Mouse (Mus musculus) stomach, embryonic 14.5 days (tissue): ENCODE measurements around the gene Taar8c. TPM values are rescaled to one million over a fixed set of nuclear protein-coding genes. Genes with fewer than 3 reads are reported as not detected.
"Not testable (repeated sequence)": the region's sequence is repeated elsewhere in the genome, so short reads cannot be mapped to it uniquely, and the experiment has no call there.

Experiments used
- ATAC-seq: fragments of 200-750 bp; cut with Nextera tagmentation; 2 replicates; pipeline ENCODE4 v1.8.0; 2017; ENCODE audit warnings: low read depth, moderate TSS enrichment; ENCODE audit not compliant: insufficient number of reproducible peaks, insufficient read depth, low FRiP score
- H3K27ac ChIP-seq: fragments of 300-500 bp; sonication (generic); 2 replicates; pipeline ENCODE4 v1.5.1; 2014; ENCODE audit warnings: mild to moderate bottlenecking, low read length, moderate library complexity, mixed read lengths
- H3K27me3 ChIP-seq: fragments of 300-500 bp; sonication (generic); 2 replicates; pipeline ENCODE4 v1.6.1; 2014; ENCODE audit warnings: low read length, control low read depth, mixed read lengths; ENCODE audit not compliant: control insufficient read depth, insufficient read depth
- H3K36me3 ChIP-seq: fragments of 300-500 bp; sonication (generic); 2 replicates; pipeline ENCODE4 v1.6.1; 2014; ENCODE audit warnings: mild to moderate bottlenecking, control low read depth, low read length, moderate library complexity, mixed read lengths; ENCODE audit not compliant: control insufficient read depth, insufficient read depth
- H3K4me1 ChIP-seq: fragments of 300-500 bp; sonication (generic); 2 replicates; pipeline ENCODE4 v1.6.1; 2014; ENCODE audit warnings: low read length, control low read depth, mixed read lengths; ENCODE audit not compliant: control insufficient read depth, insufficient read depth
- H3K4me2 ChIP-seq: fragments of 300-500 bp; sonication (generic); replicated peaks from 2 replicates; pipeline ENCODE4 v1.6.1; 2014; ENCODE audit warnings: low read depth, low read length, control low read depth
- H3K4me3 ChIP-seq: fragments of 300-500 bp; sonication (generic); 2 replicates; pipeline ENCODE4 v1.5.1; 2014; ENCODE audit warnings: low read depth, low read length, control low read depth
- H3K9ac ChIP-seq: fragments of 300-500 bp; sonication (generic); replicated peaks from 2 replicates; pipeline ENCODE4 v1.6.1; 2014; ENCODE audit warnings: low read depth, mild to moderate bottlenecking, control low read depth, low read length, moderate library complexity, mixed read lengths
- H3K9me3 ChIP-seq: fragments of 300-500 bp; sonication (generic); 2 replicates; pipeline ENCODE4 v1.6.1; 2016; ENCODE audit warnings: low read depth, low read length, control low read depth; ENCODE audit not compliant: control insufficient read depth
- WGBS: fragments of 180-500 bp; shearing (Covaris S2); extraction: QIAGEN DNeasy Blood & Tissue Kit; methylation state at CpG from one replicate; pipeline ENCODE4 v1.1.7; 2014; 5-methylcytosine and 5-hydroxymethylcytosine counted together
- polyA plus RNA-seq: library from polyadenylated mRNA; unstranded; fragments of >200 nt; fragmentation: Nextera tagmentation; extraction: Ambion mirVana; gene quantifications from 2 replicates; pipeline ENCODE4 v1.2.1, GENCODE M21; 2014

Taar8c gene
- polyA plus RNA-seq, 1 experiment from 2014 or later, result not detected

DNA sequence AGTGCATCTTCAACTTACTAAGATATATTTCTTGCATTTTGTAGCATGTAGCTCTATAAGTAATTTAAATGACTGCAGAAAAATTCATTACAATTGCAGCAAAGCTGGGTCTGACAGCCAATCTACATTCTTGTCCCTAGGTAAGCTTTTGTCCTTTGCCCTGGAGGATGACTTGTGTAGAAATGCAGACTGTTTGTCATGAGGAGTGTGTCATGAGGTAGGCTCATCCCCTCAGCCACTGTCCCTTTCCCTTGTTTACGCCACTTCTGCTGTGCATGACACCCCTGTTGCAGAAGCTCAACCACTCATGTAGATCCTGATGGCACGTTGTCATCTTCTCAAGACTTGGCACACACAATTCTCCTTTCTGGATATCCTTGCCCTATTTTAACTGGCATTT is 14.5 kb downstream of the Taar8c start:
- no peak for ATAC-seq
- Histone ChIP-seq H3K27me3 (no peaks in the 10 kb centered on the region), H3K4me3 (no peak overlapping the region), H3K9ac (no peak overlapping the region), H3K4me1 (no peaks in the 10 kb centered on the region), H3K9me3 (no peaks in the 10 kb centered on the region), H3K27ac (no peak overlapping the region; the same call in 1 of the 2 replicates), H3K4me2 (no peak overlapping the region), H3K36me3 (no peaks in the 10 kb centered on the region)
- 93% methylated on average over 2 of the region's 2 CpGs for WGBS

DNA sequence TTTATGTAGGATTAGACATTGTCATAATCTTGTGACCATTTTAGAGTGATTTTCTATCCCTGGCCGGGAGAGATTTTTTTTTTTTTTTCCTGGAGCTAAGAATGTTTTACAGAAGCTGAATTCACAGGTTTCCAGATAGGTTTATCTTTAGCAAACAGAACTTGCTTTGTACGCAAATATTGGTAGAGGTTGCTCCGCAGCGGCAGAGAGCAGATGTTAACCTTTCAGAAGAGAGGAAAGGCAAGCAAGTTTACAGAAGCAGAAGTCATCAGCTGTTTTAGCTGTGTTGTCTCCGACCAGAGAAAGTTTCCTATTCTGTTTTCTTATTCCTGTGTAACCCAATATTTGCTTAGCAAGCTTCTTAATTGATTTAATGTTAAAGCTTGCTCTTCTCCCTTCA is 15.2 kb downstream of the Taar8c start:
- H3K9me3 ChIP-seq, result no peaks in the 10 kb centered on the region
- no peaks in the 10 kb centered on the region for H3K27me3 ChIP-seq
- no peak overlapping the region for H3K4me3 ChIP-seq
- H3K36me3 ChIP-seq, result no peaks in the 10 kb centered on the region
- H3K9ac ChIP-seq, result no peak overlapping the region
- no peak overlapping the region for H3K27ac ChIP-seq
- 0 out of 2 replicates have a peak, but pooled peaks have one; percentile 56 for ATAC-seq
- H3K4me2 ChIP-seq, result no peak overlapping the region
- 53% methylated on average over 5 of the region's 5 CpGs for WGBS
- H3K4me1 ChIP-seq, result no peaks in the 10 kb centered on the region

DNA sequence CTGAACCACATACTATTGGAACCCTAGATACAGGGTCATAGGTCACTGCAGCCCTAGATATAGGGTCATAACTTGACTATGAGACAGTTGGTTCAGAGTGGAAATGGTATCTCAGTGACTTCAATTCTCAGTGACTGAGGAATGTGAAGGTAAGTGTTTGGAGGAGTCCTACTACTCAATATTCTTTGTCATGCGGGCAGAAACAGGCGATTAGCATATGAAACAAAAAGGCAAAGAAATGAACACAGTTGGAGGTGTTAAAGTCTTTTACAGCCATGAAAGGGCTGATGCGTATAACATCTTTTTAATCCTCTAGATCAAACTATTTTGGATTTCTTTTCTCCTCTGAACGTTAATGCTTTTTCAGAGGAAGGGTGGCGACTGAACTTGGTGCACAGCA is 15.8 kb downstream of the Taar8c start:
- Histone ChIP-seq H3K9ac (no peak overlapping the region), H3K4me1 (no peaks in the 10 kb centered on the region), H3K36me3 (no peaks in the 10 kb centered on the region), H3K27me3 (no peaks in the 10 kb centered on the region), H3K9me3 (no peaks in the 10 kb centered on the region), H3K27ac (no peak overlapping the region), H3K4me2 (no peak overlapping the region), H3K4me3 (no peak overlapping the region)
- WGBS, result 70% methylated on average over 5 of the region's 5 CpGs
- no peak for ATAC-seq

DNA sequence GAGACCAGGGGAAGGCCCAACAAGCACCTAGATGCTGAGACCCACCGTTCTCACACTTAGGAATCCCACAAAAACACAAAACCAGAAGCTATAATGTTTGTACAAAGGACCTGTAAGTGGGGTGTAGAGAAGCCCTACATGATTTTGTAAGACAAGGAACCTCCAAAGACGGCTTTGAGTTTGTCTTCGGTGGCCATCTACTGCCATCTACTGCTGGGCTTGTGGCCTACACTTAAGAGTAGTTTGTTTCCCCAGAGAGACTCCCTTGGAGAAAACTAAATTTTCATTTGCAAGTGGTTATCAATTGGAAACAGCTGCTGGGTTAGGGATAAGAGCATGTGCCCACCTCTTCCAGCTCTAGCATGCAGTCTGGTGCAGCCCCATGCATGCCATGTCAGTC is 21.5 kb downstream of the Taar8c start:
- Histone ChIP-seq H3K27ac (no peak overlapping the region), H3K36me3 (no peaks in the 10 kb centered on the region), H3K4me3 (no peak overlapping the region), H3K9me3 (no peaks in the 10 kb centered on the region), H3K27me3 (no peaks in the 10 kb centered on the region), H3K4me2 (no peak overlapping the region), H3K4me1 (no peaks in the 10 kb centered on the region), H3K9ac (no peak overlapping the region)
- WGBS, result 31% methylated on average over 3 of the region's 3 CpGs
- ATAC-seq, result no peak

DNA sequence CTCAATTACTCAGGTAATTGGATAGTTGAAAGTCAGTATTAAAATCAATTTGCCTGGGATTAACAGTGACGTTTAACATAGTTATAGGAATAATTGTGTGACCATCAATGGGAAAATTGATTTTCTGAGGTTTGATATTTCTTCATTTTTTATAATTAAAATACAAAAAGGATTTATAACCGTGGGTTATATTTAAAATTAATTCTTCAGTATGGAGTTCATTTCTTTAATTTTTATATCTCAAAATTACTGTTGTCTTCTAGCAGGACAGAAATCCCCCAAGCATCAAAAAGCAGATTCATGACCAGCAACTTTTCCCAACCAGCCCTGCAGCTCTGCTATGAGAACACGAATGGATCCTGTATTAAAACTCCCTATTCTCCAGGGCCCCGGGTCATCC is 25.5 kb downstream of the Taar8c start, which contains the start of gene Taar8a:
Gene Taar8a, plus strand, starts transcription at position 301 of the 400 bp plus-strand sequence.
- ATAC-seq, H3K4me1 ChIP-seq, H3K27me3 ChIP-seq, H3K4me2 ChIP-seq, H3K9ac ChIP-seq, H3K36me3 ChIP-seq, H3K9me3 ChIP-seq, H3K27ac ChIP-seq, H3K4me3 ChIP-seq: not testable (repeated sequence)
- WGBS, result 89% methylated on average over 2 of the region's 4 CpGs

DNA sequence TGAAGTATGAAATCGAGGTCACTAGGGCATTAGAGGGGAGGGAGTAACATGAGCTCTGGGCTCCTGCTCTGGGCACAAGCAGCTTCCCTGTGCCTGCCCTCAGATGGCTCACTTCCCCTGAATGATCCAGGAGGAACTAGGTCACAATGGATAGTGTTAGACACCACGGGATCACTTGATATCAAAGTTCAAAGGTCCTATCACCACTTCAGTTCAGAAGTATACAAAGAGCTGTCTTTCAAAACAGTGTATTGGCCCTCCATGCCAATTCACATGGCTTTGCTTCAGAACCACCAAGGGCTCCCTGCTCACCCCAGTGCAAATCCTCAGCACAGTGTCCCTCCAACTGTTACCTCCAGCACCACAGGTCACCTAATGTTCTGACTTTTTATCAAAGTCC is 27.0 kb downstream of the Taar8c start:
- not testable (repeated sequence) for H3K9me3 ChIP-seq, H3K4me1 ChIP-seq, H3K4me3 ChIP-seq, ATAC-seq, H3K36me3 ChIP-seq, H3K27me3 ChIP-seq, H3K4me2 ChIP-seq, H3K27ac ChIP-seq, H3K9ac ChIP-seq
- WGBS, result 38% methylated on average over 2 of the region's 2 CpGs

DNA sequence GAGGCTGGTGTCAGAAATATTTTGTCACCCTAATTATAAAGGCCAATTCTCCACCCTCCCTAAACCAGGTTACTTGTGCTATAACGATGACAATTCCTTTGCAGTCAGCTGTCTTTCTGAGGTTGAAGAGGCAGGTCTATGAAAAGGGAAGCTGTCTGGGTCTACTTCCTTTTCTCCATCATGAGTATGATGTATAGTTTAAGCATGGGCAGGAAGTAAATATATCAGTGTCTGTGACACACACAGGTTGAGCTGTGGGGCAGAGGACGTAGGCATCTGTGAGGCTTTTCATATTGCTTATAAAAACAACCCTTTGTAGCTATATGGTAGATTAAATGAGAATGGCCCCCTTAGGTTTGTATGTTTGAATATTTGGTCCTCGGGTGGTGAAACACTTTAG is 42.7 kb downstream of the Taar8c start:
- no peaks in the 10 kb centered on the region for H3K36me3 ChIP-seq
- 87% methylated on average over 3 of the region's 3 CpGs for WGBS
- H3K9ac ChIP-seq, result no peak overlapping the region
- H3K4me1 ChIP-seq, result no peaks in the 10 kb centered on the region
- no peaks in the 10 kb centered on the region for H3K9me3 ChIP-seq
- H3K27ac ChIP-seq, result no peak overlapping the region
- no peak overlapping the region for H3K4me3 ChIP-seq
- no peak for ATAC-seq
- H3K4me2 ChIP-seq, result no peak overlapping the region
- no peaks in the 10 kb centered on the region for H3K27me3 ChIP-seq

DNA sequence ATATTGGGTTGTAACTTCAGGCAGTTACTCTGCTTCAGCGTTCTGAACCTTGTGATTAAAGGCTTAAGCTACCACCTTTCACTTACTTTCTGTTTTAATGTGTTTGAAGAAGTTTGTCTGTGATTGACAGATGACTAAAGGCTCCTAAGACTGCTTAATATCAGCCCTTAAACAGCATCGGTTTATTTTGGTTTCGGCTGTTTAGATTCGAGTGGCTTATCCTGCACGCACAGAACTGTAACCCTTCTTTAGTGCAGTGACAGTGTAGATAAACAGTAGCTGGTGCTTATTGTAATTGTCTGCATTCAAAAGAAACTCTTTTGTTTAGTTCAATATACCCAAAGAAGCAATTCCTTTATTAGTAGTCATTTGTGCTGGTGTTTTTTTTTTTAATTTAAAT is 49.7 kb downstream of the Taar8c start:
- H3K27me3 ChIP-seq, result no peaks in the 10 kb centered on the region
- no peak overlapping the region for H3K4me2 ChIP-seq
- H3K36me3 ChIP-seq, result no peaks in the 10 kb centered on the region
- ATAC-seq, result no peak
- 39% methylated on average over 5 of the region's 5 CpGs for WGBS
- H3K4me1 ChIP-seq, result no peaks in the 10 kb centered on the region
- H3K9ac ChIP-seq, result no peak overlapping the region
- no peaks in the 10 kb centered on the region for H3K9me3 ChIP-seq
- no peak overlapping the region for H3K27ac ChIP-seq
- H3K4me3 ChIP-seq, result no peak overlapping the region
